Mouse (Mus musculus) right cerebral cortex, postnatal 36 days (tissue): ENCODE results near the gene Hmbs.
"Not testable (repeated sequence)": the region's sequence is repeated elsewhere in the genome, so short reads cannot be mapped to it uniquely, and the experiment has no call there.

ENCODE experiments used
- DNase-seq, 2 experiments: peaks; one replicate each; pipeline ENCODE4 v3.0.0; 2022; ENCODE audit warnings: low spot score in 2 of 2, mixed read lengths in 1 of 2

The Hmbs gene

GRCm38 (mm10) chr9:44343781-44344421 is at the start of gene Hmbs:
Hmbs (minus strand) TSS chr9:44344228.
- peak; percentile 86 to 88 for DNase-seq

GRCm38 (mm10) chr9:44391466-44391865 is 47.4 kb upstream of the Hmbs start:
- DNase-seq = no peak

DNA sequence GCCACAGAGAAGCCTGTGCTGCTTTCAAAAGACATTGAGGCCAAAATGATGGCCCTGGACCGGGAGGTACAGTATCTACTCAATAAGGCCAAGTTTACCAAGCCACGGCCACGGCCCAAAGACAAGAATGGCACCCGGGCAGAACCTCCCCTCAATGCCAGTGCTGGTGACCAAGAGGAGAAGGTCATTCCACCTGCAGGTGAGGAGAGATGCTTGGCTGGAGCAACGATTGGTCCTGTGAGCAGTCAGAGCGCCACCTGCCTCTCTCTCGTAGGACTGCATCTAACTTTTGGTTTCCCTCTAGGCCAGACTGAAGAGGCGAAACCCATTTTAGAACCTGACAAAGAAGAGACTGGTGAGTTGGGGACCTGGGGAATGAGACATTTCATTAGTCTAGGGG is 45.2 kb upstream of the Hmbs start:
- no peak for DNase-seq

- no peak for DNase-seq
Observed at GRCm38 (mm10) chr9:44387221-44387620, 43.2 kb upstream of the Hmbs start.

DNA sequence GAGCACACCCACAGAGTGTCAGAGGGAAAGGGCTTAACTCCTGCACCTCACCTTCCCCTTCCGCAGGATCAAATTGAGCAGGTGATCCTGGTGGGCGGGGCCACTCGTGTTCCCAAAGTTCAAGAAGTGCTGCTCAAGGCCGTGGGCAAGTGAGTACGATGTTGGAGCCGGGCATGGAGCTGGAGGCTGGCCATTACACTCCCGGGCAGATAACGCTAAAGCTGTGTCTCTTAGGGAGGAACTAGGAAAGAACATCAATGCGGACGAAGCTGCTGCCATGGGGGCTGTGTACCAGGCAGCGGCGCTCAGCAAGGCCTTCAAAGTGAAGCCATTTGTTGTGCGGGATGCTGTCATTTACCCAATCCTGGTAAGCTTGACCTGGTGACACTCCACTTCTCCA is 40.6 kb upstream of the Hmbs start:
- DNase-seq = no peak

GRCm38 (mm10) chr9:44379862-44380261 is 35.8 kb upstream of the Hmbs start:
- no peak for DNase-seq

GRCm38 (mm10) chr9:44379054-44379834 is 35.2 kb upstream of the Hmbs start, which contains the start of gene Hyou1:
Hyou1 (plus strand) TSS chr9:44379490.
- DNase-seq = peak; percentile 98 to 99

DNA sequence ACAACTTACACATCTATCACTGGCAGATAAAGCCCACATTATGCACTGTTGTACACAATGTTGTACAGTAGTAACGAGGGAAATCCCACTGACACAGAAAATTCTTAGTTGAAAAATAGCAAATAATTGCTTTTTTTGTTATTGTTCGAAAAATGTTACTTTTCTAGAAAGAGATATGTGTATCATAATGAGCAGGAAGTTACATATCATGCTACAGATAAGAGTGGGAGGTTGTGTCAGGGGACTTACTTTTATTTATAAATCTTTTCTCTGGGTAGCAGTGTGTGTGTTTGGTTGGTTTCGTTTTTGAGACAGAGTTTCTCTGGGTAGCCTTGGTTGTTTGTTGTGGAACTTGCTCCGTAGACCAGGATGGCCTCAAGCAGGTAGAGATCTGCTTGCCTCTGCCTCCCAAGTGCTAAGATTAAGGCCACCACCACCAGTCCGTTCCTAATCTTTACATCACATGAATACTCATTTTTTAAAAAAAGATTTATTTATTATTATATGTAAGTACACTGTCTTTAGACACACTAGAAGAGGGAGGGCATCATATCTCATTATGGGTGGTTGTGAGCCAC is 34.2 kb upstream of the Hmbs start:
- DNase-seq = no peak

DNA sequence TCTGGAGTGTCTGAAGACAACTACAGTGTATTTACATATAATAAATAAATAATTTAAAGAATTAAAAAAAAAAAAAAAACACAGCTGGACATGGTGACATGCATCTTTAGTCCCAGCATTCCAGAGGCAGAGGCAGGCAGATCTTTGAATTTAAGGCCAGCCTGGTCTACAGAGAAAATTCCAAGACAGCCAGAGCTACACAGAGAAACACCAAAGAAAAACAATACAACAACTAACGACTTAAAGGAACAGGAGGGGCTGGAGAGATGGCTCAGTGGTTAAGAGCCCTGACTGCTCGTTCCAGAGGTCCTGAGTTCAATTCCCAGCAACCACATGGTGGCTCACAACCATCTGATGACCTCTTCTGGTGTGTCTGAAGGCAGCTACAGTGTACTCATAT is 33.3 kb upstream of the Hmbs start:
- not testable (repeated sequence) for DNase-seq

GRCm38 (mm10) chr9:44376141-44376540 is 32.1 kb upstream of the Hmbs start:
- no peak for DNase-seq

- no peak for DNase-seq
Observed at GRCm38 (mm10) chr9:44373386-44373785, 29.4 kb upstream of the Hmbs start.

DNA sequence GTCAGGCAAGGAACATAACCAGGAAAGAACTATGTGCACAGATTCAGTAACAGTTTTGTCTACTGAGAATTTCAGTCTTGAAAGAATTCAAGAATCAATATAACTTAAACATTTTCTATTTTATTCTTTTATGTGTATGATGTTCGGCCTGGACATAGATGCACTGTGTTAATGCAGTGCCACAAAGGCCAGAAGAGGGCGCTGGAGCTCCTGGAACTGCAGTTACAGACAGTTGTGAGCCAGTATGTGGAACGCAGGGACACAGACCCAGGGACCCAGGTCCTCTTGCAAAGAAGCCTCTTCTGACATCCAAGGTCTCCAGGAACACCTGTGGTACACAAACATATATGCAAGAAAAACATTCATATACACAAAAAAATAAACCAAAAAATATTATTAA is 20.5 kb upstream of the Hmbs start:
- no peak for DNase-seq

- DNase-seq = not testable (repeated sequence)
Observed at GRCm38 (mm10) chr9:44361931-44362330, 17.9 kb upstream of the Hmbs start.

- DNase-seq = peak; percentile 89 to 90
Observed at GRCm38 (mm10) chr9:44361190-44361917, 17.3 kb upstream of the Hmbs start, which contains the start of gene Vps11. Vps11 (minus strand) TSS chr9:44361670.

DNA sequence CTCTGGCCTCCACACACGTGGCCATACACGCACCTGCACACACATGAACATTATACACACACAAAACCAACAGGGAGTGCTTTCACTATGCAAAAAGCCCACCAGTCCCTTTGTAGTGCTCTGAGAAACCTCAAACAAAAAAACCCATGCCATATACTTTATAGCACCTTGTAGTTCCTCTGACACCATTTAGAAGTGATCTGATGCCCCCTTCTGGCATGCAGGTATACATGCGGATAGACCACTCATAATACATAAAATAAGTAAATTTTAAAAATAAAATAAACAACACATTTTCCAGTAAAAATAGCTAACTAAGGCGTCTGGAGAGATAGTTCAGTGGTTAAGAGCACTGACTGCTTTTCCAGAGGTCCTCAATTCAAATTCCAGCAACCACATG is 13.2 kb upstream of the Hmbs start:
- DNase-seq = no peak

- no peak for DNase-seq
Observed at GRCm38 (mm10) chr9:44353142-44353541, 9.1 kb upstream of the Hmbs start.

DNA sequence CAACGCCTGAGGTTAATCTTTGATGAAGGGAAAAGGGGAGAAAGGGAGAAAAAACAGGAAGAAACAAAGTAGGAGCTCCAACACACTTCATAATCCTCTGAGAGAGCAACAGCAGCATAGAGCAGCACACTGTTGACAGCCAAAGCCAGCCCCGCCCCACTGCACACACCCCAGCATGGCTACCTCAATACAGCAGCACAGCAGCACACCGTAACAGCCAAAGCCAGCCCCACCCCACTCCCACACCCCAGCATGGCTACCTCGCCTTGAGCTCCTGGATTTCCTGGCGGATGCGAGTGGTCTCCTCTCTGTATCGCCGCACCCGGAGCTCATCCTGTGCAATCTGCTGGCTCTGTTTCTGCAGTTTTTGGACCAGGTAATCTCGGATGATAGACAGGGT is 8.3 kb upstream of the Hmbs start:
- no peak for DNase-seq

DNA sequence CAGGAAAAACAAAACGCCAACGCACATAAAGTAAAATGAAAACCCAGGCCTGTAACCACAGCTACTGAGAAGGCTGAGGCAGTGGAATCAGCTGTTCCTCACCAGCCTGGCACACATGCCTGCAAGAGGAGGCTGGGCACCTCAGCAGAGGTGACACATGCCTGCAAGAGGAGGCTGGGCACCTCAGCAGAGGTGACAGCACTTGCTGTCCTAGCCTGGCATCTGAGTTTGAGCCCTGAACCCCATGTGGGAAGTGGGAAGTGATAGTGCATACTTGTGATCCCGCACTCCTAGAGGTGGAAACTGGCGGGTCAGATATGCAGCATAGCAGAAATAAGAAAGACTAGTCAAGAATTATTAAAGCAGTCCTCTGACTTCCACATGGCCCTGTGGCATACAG is 7.4 kb upstream of the Hmbs start:
- DNase-seq = no peak

GRCm38 (mm10) chr9:44348546-44348945 is 4.5 kb upstream of the Hmbs start:
- no peak for DNase-seq

- no peak for DNase-seq
Observed at GRCm38 (mm10) chr9:44347621-44348020, 3.6 kb upstream of the Hmbs start.

DNA sequence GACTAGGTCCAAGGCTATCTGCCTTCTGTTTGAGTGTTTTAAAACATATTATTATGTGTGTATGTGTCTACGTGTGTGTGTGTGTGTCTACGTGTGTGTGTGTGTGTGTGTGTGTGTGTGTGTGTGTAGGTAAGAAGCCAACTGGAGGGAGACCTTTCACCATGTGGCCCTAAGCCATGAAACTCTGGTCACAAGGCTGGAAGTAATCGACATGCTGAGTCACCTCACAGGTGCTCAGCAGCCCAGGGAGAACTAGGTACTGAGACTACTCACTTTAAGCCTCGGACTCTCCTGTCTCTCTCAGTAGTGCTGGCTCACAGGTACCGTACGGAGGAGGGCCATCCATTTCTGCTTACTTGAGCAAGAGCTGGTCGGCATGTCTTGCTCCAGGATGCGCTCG is 3.1 kb upstream of the Hmbs start:
- DNase-seq = no peak
